Mouse (Mus musculus) embryonic stem cell, embryonic (primary cell): ENCODE data around the gene Syt9.

Source experiments
- CTCF ChIA-PET, 4 experiments: fragments of 300-600 bp in 2 of 4; fragments of 350-600 bp in 2 of 4; sonication (Branson Sonifier 250); formaldehyde crosslinking; loops; one replicate each; lab custom pipeline; 2022; ENCODE audit warnings: inconsistent platforms in 2 of 4; lab: Charles Lee
- POLR2A ChIA-PET, 4 experiments: fragments of 300-600 bp in 2 of 4; fragments of 350-600 bp in 2 of 4; sonication (Branson Sonifier 250); formaldehyde crosslinking; loops; one replicate each; lab custom pipeline; 2022; ENCODE audit warnings: antibody characterized with exemption in 4 of 4, inconsistent platforms in 1 of 4; lab: Charles Lee

The Syt9 gene

DNA sequence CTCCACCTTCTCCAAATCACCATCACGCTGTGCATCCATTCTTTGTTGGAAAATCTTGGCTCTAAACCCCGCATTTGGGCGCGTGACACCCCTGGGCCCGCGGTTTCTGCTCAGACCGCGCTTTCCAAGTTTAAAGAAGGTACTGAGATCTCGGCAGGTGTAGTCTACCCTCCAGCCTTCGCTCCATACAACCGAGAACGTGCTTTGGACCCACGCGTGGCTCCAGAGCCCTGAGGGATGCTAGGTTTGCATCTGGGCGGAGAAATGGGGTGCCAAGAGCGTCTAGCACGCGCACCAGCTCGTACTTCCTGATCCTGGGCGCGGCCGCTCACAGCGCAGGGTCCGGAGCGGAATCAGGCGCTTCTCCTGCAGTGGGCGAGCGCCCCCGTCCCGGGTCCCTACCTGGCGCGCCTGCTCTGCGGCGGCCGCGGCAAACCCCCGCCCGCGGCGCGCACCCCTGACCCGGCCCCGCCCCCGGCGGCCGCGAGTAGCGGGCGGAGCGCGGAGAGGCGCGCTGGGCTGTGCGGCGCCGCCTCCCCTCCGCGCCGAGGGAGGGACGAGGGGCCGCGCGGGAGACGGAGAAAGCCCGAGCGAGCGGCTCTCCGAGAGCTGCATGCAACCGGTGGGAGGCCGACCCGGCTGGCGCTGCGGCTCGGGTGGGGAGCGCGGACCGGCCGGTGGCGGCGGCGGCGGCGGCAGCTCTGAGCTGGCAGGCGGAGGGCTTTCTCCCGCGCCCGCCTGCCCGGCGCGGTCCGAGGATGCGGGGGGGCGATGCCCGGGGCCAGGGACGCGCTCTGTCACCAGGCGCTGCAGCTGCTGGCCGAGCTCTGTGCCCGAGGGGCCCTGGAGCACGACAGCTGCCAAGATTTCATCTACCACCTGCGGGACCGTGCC is at the start of gene Syt9:
Syt9 (plus strand) TSS at position 497 of the 894 bp plus-strand sequence.
- ChIA-PET CTCF (interaction anchor here in 3 of 4 experiments (0.6 to 1.6 kb wide), 4 partner anchors 155 to 224 kb away, joined by 3 to 6 read pairs (median 4); no protein-coding TSS in a partner anchor), POLR2A (interaction anchor here (0.6 to 5.4 kb wide), 57 partner anchors 8 to 1750 kb away, joined by 3 to 25 read pairs (median 4); partner anchors contain the start of genes Rbmxl2 (in 4 of the 4), Ppfibp2 (in 2 of the 4) and Cyb5r2 (in 1 of the 4))

DNA sequence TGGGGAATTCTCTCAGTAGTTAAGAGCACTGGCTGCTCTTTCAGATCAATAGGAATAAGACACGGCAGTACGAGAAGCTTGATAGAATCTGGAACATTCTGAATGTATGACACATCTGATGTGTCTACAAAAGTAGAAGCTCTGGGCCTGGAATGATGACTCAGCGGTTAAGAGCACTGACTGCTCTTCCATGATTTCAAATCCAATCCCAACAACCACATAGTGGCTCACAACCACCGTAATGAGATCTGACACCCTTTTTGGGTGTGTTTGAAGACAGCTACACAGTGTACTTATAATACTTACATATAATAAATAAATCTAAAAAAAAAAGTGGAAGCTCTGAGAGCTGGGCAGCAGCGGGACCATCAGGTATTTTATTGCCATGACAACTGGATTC is 31.5 kb upstream of the Syt9 start:
- CTCF ChIA-PET = interaction anchor here in 1 of 4 experiments (0.6 kb wide), 1 partner anchor 255 kb away, joined by 4 read pairs; no protein-coding TSS in a partner anchor

DNA sequence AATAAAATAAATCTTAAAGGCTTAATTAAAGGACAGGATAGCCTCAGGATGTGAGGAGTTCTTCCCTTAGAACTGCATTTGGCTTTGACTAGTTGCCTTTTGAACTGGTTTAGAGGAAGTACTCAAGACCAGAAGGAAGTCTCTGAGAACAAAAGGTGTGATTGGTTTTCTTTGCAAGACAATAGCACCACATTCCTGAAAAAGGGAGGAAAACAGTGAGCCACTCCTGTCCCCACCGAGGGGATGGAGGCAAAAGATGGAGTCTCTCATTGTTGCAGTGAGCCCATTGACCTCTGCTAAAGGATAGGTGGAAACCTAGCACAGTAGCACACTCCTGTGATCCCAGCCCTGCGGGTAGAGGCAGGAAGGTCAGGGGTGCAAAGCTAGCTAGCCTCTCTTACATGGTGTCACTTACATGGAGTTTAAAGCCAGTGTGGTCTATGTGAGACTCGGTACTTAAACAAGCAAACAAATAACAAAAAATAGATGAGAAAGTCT is 30.9 kb upstream of the Syt9 start:
- ChIA-PET CTCF (no interaction called here), POLR2A (interaction anchor here in 2 of 4 experiments (0.7 to 3.7 kb wide), 8 partner anchors 20 to 132 kb away, joined by 3 to 25 read pairs (median 6); partner anchors contain the start of gene Syt9 (in 2 of the 2))

More for the DNA sequence above, 31.5 kb upstream of the Syt9 start:
- POLR2A ChIA-PET = interaction anchor here in 2 of 4 experiments (0.6 to 1.8 kb wide), 9 partner anchors 10 to 132 kb away, joined by 3 to 6 read pairs (median 3); partner anchors contain the start of gene Syt9 (in 2 of the 2)

DNA sequence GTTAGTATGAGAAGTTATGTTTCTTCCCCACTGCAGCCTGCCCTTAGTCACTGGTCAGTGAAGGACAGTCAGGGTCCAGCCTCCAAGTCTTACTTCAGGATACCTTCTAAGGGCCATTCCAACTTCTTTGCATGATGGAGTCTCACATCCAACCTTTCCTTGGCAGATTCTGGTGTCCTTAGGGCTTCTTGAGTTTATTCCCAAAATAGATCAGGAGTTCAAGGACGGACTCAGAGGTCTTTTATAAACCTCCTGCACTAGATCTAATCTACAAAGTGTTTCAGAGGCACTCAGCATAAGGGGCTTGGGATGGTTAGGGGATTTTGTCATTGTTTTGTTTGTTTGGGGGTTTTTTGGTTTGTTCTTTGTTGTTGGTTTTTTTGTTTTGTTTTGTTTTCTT is 30.3 kb upstream of the Syt9 start:
- ChIA-PET POLR2A (interaction anchor here in 3 of 4 experiments (0.7 to 3.7 kb wide), 9 partner anchors 11 to 118 kb away, joined by 3 to 25 read pairs (median 4); partner anchors contain the start of gene Syt9 (in 3 of the 3)), CTCF (no interaction called here)

DNA sequence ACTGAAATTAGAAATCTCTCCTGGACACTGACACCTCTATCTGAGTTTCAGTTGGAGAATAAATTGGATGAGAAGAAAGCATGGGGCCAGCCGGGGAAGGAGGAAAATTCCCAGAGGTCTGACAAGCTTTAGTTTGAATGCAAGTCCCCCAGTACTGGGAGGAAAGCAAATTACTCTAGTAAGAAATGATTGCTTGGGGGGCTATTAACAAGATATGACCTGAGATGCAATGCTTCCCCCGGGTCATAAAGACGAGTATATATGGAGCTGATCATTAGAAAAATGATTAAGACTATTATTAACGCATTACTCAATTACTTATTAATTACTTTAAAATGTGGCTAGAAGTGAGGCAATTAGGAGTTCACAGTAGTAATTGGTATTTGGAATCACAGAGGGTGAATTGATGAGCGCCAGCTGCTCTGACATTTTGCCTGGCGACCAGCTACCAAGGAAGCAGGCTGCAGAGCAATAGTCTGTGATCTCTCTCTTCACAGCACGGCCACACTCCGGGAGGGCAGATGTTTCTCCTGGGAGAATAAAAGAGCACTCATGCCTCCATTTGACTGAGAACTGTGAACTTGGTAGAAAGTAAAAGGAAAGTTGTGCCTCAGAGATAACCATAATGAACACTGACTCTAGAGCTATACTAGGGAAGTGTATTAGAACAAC is 28.9 kb upstream of the Syt9 start:
- ChIA-PET CTCF (no interaction called here), POLR2A (interaction anchor here in 3 of 4 experiments (0.7 to 3.7 kb wide), 15 partner anchors 8 to 133 kb away, joined by 3 to 25 read pairs (median 3); partner anchors contain the start of genes Syt9 (in 2 of the 3) and Rbmxl2 (in 1 of the 3))

DNA sequence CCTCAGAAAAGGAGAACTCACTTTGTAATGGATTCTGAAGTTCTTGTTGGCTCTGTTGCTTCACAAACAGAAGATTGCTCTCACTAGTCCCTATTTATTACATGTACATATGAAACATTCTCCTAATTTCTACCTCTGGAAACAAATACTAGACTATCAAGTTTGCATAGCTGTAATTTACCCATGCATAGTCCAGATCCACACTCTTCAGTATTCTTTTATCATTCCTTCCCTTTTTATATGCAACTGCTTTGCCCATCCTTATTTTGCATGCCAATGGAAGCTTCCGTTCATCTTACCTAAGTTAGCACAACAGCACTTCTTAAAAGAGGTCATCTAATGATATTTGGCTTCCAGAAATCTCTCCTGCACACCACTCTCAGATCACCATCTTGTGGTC is 21.3 kb upstream of the Syt9 start:
- ChIA-PET POLR2A (interaction anchor here in 1 of 4 experiments (0.8 to 2.3 kb wide), 4 partner anchors 9 to 22 kb away, joined by 3 to 7 read pairs (median 4); partner anchors contain the start of gene Syt9), CTCF (interaction anchor here in 1 of 4 experiments (0.9 kb wide), 1 partner anchor 66 kb away, joined by 3 read pairs; no protein-coding TSS in a partner anchor)

DNA sequence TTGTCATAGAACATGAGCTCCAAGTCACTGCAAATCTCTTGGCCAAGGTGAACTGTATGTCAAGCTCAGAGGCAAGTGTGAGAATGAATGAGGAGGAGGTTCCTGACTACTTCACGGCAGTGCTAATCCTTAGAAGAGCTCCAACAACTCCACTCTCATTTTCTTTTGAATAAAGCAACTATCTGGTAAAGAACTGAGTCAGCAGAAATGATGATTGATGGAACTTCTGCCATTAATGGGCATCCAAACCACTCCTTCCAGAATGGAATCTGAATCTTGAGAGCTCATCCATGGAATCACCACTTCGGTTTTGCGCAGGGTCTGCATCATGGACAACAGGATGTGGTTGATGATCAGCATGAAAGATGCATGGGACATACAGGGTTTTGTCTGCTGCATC is 8.4 kb upstream of the Syt9 start:
- POLR2A ChIA-PET = interaction anchor here in 3 of 4 experiments (0.6 to 3.2 kb wide), 9 partner anchors 8 to 192 kb away, joined by 3 to 8 read pairs (median 3); partner anchors contain the start of gene Syt9 (in 1 of the 3)
- CTCF ChIA-PET = no interaction called here

DNA sequence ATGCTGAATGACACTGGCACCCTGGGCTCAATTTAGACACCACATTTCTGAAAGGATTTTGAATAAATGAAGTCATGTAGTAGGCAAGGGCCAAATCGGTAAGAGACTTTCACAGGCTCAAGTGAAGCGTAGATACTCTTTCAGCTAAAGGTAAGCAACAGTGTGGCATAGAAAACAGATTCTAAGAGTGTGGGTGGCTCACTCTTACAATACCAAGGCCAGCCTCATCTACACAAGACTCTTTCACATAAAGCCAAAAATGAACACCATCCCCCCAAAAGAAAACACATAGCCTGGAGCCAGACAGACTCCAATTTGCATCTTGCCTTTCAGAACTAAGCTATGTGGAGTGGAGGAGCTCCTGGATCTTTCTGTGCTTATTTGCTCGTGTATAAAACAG is 7.9 kb upstream of the Syt9 start:
- CTCF ChIA-PET = no interaction called here
- POLR2A ChIA-PET = interaction anchor here in 3 of 4 experiments (0.6 to 1.4 kb wide), 8 partner anchors 9 to 191 kb away, joined by 3 to 5 read pairs (median 3); no protein-coding TSS in a partner anchor

DNA sequence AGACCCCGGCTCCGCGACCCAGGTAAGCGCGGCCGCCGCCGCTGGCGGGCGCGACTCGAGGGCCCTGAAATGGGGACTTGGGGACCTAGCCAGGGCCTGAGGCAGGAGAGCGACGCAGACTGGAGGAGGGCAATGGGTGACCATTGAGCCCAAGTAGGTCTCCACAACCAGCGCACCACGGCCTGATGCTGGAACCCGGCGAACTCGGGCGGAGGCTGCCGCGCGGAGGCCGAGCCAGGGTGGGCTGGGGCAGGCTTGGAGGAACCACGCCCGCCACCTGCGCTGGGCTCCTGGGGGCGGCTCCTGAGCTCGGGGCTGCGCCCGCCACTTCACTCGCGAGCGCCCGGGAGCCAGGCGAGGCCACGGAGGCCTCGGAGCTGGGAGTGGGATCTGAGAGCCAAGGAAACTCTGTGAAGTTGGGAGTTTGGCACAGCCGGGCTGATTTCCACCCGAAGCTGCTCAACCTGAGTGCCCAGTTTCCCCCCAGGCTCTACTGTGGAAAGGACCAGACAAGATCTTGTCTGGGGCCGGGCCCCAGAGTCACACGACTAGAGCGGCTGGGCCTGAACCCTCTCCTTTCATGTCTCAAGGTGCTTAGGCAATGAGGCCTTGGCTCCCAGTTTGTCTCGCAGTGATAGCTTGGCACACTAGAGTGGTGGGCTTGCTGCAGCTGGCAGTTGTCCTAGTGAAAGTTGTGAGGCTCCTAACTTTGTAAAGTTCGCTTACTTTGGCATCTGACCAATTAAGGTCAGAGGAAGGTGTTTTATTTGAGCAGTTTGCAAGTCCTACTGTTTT is 795 bp downstream of the Syt9 start:
- POLR2A ChIA-PET = interaction anchor here (0.5 to 5.4 kb wide), 43 partner anchors 9 to 1971 kb away, joined by 3 to 25 read pairs (median 4); partner anchors contain the start of genes Rbmxl2 (in 4 of the 4), Ppfibp2 (in 2 of the 4), Cyb5r2 (in 1 of the 4) and Fam160a2 (in 1 of the 4)
- CTCF ChIA-PET = interaction anchor here in 2 of 4 experiments (0.9 to 1.6 kb wide), 3 partner anchors 155 to 156 kb away, joined by 3 to 6 read pairs (median 4); no protein-coding TSS in a partner anchor

DNA sequence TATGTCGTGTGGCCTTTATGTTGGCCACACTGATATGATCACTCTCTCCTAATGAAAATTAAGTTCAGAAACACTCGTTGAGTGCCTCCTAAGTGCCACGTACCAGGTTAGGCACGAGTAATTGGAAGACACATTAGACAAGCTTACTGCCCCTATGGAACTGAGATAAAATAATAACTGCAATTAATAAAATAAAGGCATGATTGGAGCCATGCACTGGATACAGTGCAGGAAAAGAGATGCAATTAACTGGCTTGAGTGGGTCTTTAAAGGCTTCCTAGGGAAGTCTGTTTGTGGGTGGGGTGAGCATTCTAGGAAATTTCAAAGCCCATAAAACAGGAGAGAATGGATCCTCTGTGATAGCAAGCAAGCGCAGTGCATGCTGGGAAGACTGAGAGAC is 10.0 kb downstream of the Syt9 start:
- CTCF ChIA-PET = no interaction called here
- POLR2A ChIA-PET = interaction anchor here in 1 of 4 experiments (1.9 kb wide), 1 partner anchor 9 kb away, joined by 4 read pairs; no protein-coding TSS in a partner anchor

DNA sequence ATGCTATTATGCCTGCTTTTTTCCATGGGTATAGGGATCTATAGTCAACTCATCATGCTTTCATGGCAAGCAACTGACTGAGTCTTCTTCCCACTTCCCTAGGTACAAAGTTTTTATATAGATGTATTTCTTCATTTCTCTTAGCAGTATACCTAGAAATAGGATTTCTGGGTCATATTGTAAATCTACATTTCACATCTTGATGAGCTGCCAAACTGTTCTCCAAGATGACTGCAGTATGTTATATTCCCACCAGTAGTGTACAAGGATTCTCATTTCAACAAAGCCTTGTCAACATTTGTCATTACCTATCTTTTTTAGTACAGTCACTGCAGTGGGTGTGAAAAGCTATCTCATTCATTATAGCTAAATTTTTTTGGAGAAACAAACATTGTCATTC is 19.1 kb downstream of the Syt9 start:
- ChIA-PET POLR2A (interaction anchor here in 1 of 4 experiments (1.4 kb wide), 1 partner anchor 19 kb away, joined by 3 read pairs; the partner anchor contains the start of gene Syt9), CTCF (no interaction called here)

DNA sequence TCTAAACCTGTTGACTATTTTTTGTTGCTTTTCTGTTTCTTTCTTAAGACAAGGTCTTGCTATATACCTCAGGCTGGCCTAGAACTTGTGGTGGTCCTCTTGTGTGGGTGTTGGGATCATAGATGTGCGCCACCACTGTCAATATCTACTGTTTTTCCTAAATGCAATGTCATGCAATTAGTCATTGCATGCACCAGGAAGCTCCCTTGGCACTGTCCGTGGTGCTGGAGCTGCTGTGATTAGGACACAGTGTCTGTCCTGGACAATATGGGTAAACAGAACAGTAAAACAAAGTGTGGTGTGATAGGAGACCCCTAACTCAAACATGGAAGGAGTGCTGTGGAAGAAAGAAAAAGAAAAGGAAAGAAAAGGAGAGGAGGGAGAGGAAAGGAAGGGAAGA is 22.2 kb downstream of the Syt9 start:
- CTCF ChIA-PET = no interaction called here

DNA sequence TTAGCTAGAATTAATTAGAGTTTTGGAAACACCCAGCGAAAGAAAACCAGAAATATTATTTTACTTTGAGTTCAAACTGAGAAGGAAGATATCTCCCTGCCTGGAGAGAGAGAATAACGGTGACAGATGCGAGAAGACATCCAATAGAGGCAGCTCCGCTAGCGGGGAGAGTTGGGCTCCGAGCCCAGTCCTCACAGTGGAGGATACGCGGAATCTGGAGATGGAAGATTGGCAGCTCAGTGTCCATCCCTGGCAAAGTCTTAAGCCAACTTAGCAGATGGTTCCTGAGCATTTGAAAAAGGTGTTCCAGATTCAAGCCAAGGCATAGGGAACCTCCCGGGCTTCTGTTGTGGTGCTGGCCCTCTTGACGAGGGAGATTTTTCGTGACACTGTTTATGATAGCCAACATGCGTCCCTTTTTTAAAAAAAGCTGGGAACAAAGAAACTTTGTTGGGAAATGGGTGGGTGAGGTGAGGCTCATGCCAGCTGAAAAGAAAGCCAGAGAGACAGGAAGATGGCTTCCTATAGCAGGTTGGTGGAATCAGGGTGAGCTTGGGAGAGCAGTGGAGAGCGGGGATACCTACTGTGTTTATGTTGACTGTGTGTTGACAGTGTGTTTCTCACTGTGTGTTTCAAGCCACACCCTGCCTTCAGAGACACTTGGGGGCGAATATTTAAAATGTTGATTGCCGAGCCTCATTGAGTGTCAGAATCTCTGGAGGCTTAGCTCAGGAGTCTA is 29.7 kb downstream of the Syt9 start:
- ChIA-PET POLR2A (interaction anchor here in 2 of 4 experiments (0.6 to 1.4 kb wide), 2 partner anchors 8 to 46 kb away, joined by 4 to 5 read pairs; no protein-coding TSS in a partner anchor), CTCF (interaction anchor here in 2 of 4 experiments (0.7 to 0.9 kb wide), 2 partner anchors 126 kb away, joined by 3 read pairs; no protein-coding TSS in a partner anchor)

More for the DNA sequence above, 22.2 kb downstream of the Syt9 start:
- POLR2A ChIA-PET = interaction anchor here in 2 of 4 experiments (0.9 to 1.0 kb wide), 3 partner anchors 13 to 22 kb away, joined by 3 read pairs; partner anchors contain the start of gene Syt9 (in 1 of the 2)

DNA sequence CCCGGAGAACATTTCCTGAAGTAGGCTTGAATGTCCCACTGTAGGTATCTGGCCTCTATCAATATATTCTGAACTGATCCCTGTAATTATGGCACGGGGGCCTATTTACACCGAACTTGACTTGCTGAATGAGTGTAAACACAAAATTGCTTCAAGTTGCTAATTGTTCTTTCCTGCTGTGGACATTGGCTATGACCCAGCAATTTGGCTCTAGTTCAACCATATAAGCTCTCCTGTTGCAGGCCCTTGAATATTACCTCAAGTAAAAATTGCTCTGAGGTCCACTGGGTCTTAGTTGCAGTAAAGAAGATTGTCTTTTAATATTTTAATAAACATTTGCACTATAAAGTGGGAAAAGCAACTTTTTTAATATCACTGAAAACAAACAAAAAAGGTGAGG is 32.7 kb downstream of the Syt9 start:
- ChIA-PET CTCF (no interaction called here), POLR2A (no interaction called here)

DNA sequence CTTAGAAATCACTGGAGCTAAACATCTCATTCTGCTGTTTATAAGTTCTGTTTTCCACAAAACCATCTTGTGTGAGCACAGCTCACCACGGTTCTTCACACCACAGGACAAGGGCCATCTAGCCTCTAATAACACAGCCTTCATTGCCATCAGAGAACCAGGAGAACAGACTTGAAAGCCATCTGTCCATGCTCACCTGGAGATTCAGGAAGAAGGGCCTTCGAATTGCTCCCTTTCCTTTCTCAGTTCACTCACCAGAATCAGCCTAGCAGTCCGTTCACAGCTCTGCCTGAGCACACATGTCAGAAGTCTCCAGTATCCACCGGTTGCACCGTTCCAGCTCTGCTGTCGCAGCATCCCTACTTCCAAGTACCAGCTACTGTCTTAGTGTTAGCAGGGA is 44.4 kb downstream of the Syt9 start:
- CTCF ChIA-PET = interaction anchor here in 2 of 4 experiments (0.6 to 0.7 kb wide), 2 partner anchors 66 to 334 kb away, joined by 3 to 5 read pairs; no protein-coding TSS in a partner anchor
- POLR2A ChIA-PET = interaction anchor here in 1 of 4 experiments (0.6 to 1.6 kb wide), 2 partner anchors 13 to 170 kb away, joined by 3 read pairs; no protein-coding TSS in a partner anchor
